Mouse (Mus musculus): ENCODE measurements around the gene Olfr444.

Olfr444 gene

DNA sequence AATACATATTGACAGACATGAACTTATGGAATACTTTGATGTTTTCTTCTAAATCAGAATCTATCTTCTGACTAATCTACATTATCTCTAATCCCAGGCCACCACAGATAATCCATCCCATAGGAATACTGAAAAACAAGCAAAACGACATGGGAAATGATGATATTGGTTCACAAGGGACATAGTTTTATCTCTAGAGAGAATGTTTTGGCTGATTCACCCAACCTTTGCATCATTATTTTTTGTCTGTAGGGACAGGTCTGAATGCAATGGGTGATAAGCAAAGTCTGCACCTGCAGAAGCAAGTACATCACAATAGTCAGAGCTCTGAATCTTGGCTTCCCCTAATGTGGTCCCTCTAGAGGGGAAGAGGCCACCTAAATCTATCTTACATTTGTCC, at the start of gene Olfr444:
TSS of gene Olfr444 (plus strand) at position 301 of the 400 bp plus-strand sequence.
- WGBS, result 76% methylated on average over 1 of the region's 1 CpGs

DNA sequence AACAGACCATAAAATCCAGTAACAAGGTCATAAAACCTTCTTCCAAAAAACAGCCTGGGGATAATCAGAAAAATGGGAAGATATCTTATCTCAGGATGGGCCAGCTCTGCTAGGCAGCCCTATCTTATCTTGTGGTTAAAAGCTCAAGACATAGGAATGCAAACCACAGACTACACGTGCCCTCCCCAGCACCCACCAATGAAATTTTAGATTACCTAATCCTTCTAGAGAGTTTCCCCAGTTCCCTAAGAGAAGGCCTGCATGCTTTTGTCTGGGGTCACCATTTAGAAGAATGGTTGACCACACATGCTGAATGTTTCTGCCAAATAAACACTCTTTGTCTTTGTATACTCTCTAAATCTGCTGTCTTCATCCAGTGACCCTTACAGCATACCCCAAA, 48.5 kb upstream of the Olfr444 start:
- 38% methylated on average over 1 of the region's 1 CpGs for WGBS

DNA sequence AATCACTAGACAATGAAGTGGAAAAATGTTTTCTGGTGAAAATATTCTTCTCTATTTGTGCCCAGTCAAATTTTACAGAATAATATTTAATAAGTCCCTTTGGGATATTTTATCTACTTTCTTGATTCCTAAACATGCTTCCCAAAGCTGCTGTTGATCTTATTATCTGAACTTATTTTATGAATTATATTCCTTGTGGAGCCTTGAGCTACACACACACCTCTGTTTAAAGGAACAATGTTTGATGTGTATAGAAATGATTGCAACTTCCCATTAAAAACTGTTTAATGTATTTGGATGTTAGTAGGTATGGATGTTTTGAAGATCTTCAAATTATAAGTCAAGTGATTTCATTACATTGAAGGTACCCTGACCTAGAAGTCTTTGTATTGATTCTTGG, 40.3 kb upstream of the Olfr444 start, which contains the start of gene Olfr447:
TSS of gene Olfr447 (plus strand) at position 301 of the 400 bp plus-strand sequence.

GRCm38 (mm10) chr6:42921077-42921476, 27.8 kb upstream of the Olfr444 start, which contains the start of gene Olfr446:
TSS of gene Olfr446 (plus strand) at chr6:42921377.
- 62% methylated on average over 2 of the region's 2 CpGs for WGBS
